Mouse (Mus musculus) brain, embryonic 14.5 days (tissue): ENCODE data around the gene H2-Eb2.

Source experiments
- CTCF ChIP-seq: fragments of 200-500 bp; IDR thresholded peaks from 2 replicates; pipeline ENCODE4 v1.5.1; 2012; ENCODE audit warnings: inconsistent platforms, mild to moderate bottlenecking, moderate library complexity, borderline replicate concordance; ENCODE audit not compliant: insufficient read depth, insufficient read length; ENCODE audit errors: extremely low read depth
- POLR2A ChIP-seq: fragments of 200-500 bp; IDR thresholded peaks from 2 replicates; pipeline ENCODE4 v1.6.1; 2012; ENCODE audit warnings: mild to moderate bottlenecking, inconsistent platforms, borderline replicate concordance; ENCODE audit not compliant: poor library complexity, insufficient read depth, insufficient read length, severe bottlenecking; ENCODE audit errors: extremely low read depth

DNA sequence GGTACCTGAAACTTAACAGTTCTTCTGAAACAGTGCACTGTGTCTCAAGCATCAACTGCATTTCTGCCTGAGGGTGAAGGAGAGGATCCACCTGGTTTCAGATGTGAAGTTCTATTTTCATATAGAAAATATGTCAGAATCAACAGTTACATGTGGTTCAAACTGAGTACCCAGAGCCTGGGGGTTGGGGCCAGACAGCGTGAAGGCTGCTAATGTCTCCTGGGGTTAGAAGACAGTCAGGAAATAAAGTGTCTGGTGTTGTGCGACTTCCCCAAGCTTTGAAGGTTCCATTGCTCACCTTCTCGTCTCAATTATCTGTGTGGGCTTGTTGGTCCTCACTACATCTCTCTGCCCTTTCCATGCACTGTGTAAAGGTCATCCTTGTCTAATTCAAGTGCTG is 908 bp downstream of the H2-Eb2 start:
- TF ChIP-seq POLR2A (no peak), CTCF (no peak)
